ENCODE assay signal across 9 mouse cellular contexts in genomic region chr2:31915112-31915511, GRCm38 (mm10). TPM values are rescaled to one million over a fixed set of nuclear protein-coding genes. Genes with fewer than 3 reads are reported as not detected.
A peak's percentile ranks its signal among the peaks of the same experiment; 100 is the strongest.
DNase-seq lines count a peak whose midpoint lies in the region; TF ChIP-seq lines count a peak whose summit lies in the region.
"Had no signal": no experiment of that assay in that cellular context is flagged by ENCODE, and none has a peak within 500 bp of the region (broad histone marks: within the 10 kb centered on the region; RNA-seq: fewer than 3 reads in every experiment).

No protein-coding gene starts in this region.

- H3K4me1 ChIP-seq in lung, adult 2 months (ENCODE audit: control insufficient read depth, insufficient read depth, low read length): no peaks in the 10 kb centered on the region
- H3K4me1 ChIP-seq: heart, embryonic 13.5 days had no signal

- H3K4me3 ChIP-seq in lung, adult 2 months (replicated peaks; ENCODE audit: extremely low read depth, low read depth, low read length): no peak overlapping the region
- H3K4me3 ChIP-seq: heart, embryonic 13.5 days had no signal

- peak; percentile 99 for TF ChIP-seq CTCF in lung, adult 2 months (IDR thresholded peaks at IDR 0.05; ENCODE audit: insufficient read depth, low read length)

- TF ChIP-seq POLR2A in lung, adult 2 months (IDR thresholded peaks at IDR 0.05; ENCODE audit: borderline replicate concordance, extremely low read depth, low read depth, low read length): no peak

- WGBS in lung, adult 2 months: 21% methylated on average over 4 of the region's 4 CpGs

- DNase-seq in ovary, postnatal 10 days (ENCODE audit: low spot score): peak; percentile 44
- no peak for DNase-seq in ovary, adult 18-20 months (ENCODE audit: low spot score)
- DNase-seq in c-Kit-positive CD71-negative TER-119-negative erythroid progenitor cells, embryonic 14.5 days (ENCODE audit: low read depth): peak; percentile 66
- peak; percentile 76 to 78 for DNase-seq in frontal cortex, postnatal 36 days (ENCODE audit: low spot score in 2 of 2)
- peak; percentile 78 to 90 for DNase-seq in kidney, postnatal 25 days
- peak; percentile 67 for DNase-seq in lung, adult 2 months
- DNase-seq in right cerebral cortex, adult 18-20 months: peak; percentile 62
- peak; percentile 81 for DNase-seq in urinary bladder, postnatal 14 days (ENCODE audit: low spot score)

RNA-seq across cellular contexts. Expression of gene Lamc3, which starts 28.0 kb away (rescaled TPM):
- polyA plus RNA-seq in lung, adult 2 months (2012; rRNA removed): 18.8 and 25.1 TPM in 2 replicates

RNA-seq across cellular contexts. Expression of gene Aif1l, which starts 34.8 kb away (rescaled TPM):
- polyA plus RNA-seq in lung, adult 2 months (2012; rRNA removed): 3.5 and 9.0 TPM in 2 replicates

RNA-seq across cellular contexts. Expression of gene Nup214, which starts 59.1 kb away (rescaled TPM):
- 31.6 and 35.1 TPM in 2 replicates for polyA plus RNA-seq in lung, adult 2 months (2012; rRNA removed)
